Mouse (Mus musculus) retina, postnatal 7 days (tissue): Measurements from ENCODE around the gene Gm21292.
"Not testable (repeated sequence)": the region's sequence is repeated elsewhere in the genome, so short reads cannot be mapped to it uniquely, and the experiment has no call there.

Source experiments
- DNase-seq: peaks from one replicate; pipeline ENCODE4 v3.0.0-alpha.2; 2012; ENCODE audit warnings: low read depth, low spot score

Gene Gm21292

DNA sequence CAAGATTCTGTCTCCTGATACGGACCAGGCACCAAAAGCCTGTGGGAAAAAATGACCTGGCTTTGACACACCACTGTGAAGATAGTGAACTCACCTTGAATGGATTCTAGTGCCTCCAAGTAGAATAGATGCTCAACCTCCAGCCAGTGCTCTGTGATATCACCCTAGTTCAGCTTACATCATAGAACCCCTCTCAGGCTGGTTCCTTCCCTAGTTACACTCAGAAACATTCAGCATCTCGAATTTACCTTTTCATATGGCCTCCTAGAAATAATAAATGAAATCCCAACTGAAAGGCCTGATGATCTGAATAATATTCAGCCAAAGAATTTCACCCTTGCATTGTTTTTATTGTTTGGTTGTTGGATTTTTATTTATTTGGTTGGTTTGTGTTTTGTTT, at the start of gene Gm21292:
Gene Gm21292 (minus strand): TSS at position 101 of the 400 bp plus-strand sequence.
- DNase-seq, result not testable (repeated sequence)
